Mouse (Mus musculus) CH12.LX (cell line): Measurements from ENCODE around the gene Uvrag. TPM values are rescaled to one million over a fixed set of nuclear protein-coding genes. Genes with fewer than 3 reads are reported as not detected.

Experiments
- DNase-seq: peaks from one replicate; pipeline ENCODE4 v3.0.0-alpha.2; 2013; ENCODE audit errors: extremely low read depth
- H3K27ac ChIP-seq: 2 replicates; pipeline ENCODE4 v1.5.1; 2012; ENCODE audit warnings: low read depth, mild to moderate bottlenecking, control low read depth, moderate library complexity; ENCODE audit not compliant: insufficient read depth
- H3K27me3 ChIP-seq: replicated peaks from 2 replicates; pipeline ENCODE3; 2012; ENCODE audit warnings: inconsistent platforms
- H3K36me3 ChIP-seq, 2 experiments: replicated peaks in 1 of 2; 2 replicates each; pipeline versions ENCODE3 to v1.6.1; 2012; ENCODE audit warnings: inconsistent platforms in 1 of 2, low read length in 1 of 2, mild to moderate bottlenecking in 1 of 2, mixed read lengths in 1 of 2, moderate library complexity in 1 of 2; ENCODE audit not compliant: control insufficient read depth in 1 of 2, insufficient read depth in 1 of 2
- H3K4me1 ChIP-seq, 2 experiments: 2 replicates each; pipeline ENCODE4 v1.6.1; 2012; ENCODE audit warnings: inconsistent platforms in 1 of 2, moderate library complexity in 1 of 2; ENCODE audit not compliant: insufficient read depth in 2 of 2, control insufficient read depth in 1 of 2
- H3K4me2 ChIP-seq: 2 replicates; pipeline ENCODE4 v1.6.1; 2012; ENCODE audit warnings: low read depth, mild to moderate bottlenecking, control low read depth; ENCODE audit not compliant: poor library complexity, insufficient read depth, severe bottlenecking
- H3K4me3 ChIP-seq, 3 experiments: fragments of 150-350 bp in 1 of 3; sonication (generic) in 1 of 3; replicated peaks in 1 of 3; 2 replicates each; pipeline versions ENCODE3 to v1.5.1; 2011 to 2012; ENCODE audit warnings: low read depth in 2 of 3, low read length in 2 of 3, mild to moderate bottlenecking in 2 of 3, moderate library complexity in 2 of 3, control low read depth in 1 of 3, improper control_type of control experiment in 1 of 3, inconsistent platforms in 1 of 3, mixed read lengths in 1 of 3; ENCODE audit not compliant: poor library complexity in 1 of 3
- H3K79me2 ChIP-seq: replicated peaks from 2 replicates; pipeline ENCODE4 v1.6.1; 2012; ENCODE audit warnings: mild to moderate bottlenecking, moderate library complexity; ENCODE audit not compliant: control insufficient read depth, poor library complexity, insufficient read depth, severe bottlenecking; ENCODE audit errors: extremely low read depth
- H3K9ac ChIP-seq: 2 replicates; pipeline ENCODE4 v1.6.1; 2012; ENCODE audit warnings: low read depth, mild to moderate bottlenecking, control low read depth, moderate library complexity; ENCODE audit not compliant: insufficient read depth
- H3K9me3 ChIP-seq: replicated peaks from 2 replicates; pipeline ENCODE3; 2012; ENCODE audit warnings: low read length, inconsistent platforms, mixed read lengths
- CHD2 ChIP-seq: IDR thresholded peaks from 2 replicates; pipeline ENCODE4 v1.6.1; 2011; ENCODE audit warnings: low read length, improper control_type of control experiment
- CTCF ChIP-seq, 2 experiments: IDR thresholded peaks in 1 of 2; conservative IDR thresholded peaks in 1 of 2; 2 replicates each; pipeline ENCODE4 v1.5.1; 2011 to 2012; ENCODE audit warnings: low read depth in 2 of 2, low read length in 2 of 2, improper control_type of control experiment in 1 of 2, inconsistent platforms in 1 of 2, mild to moderate bottlenecking in 1 of 2, moderate library complexity in 1 of 2
- ETS1 ChIP-seq: conservative IDR thresholded peaks from 2 replicates; pipeline ENCODE4 v1.6.1; 2012; ENCODE audit warnings: low read depth, mild to moderate bottlenecking, inconsistent platforms, low read length, improper control_type of control experiment, moderate library complexity
- MAX ChIP-seq: IDR thresholded peaks from 2 replicates; pipeline ENCODE4 v1.6.1; 2011; ENCODE audit warnings: low read length, improper control_type of control experiment
- MEF2A ChIP-seq: IDR thresholded peaks from 2 replicates; pipeline ENCODE4 v1.6.1; 2014; ENCODE audit warnings: low read depth, mild to moderate bottlenecking, inconsistent platforms, low read length, improper control_type of control experiment, borderline replicate concordance
- RAD21 ChIP-seq: IDR thresholded peaks from 2 replicates; pipeline ENCODE4 v1.6.1; 2011; ENCODE audit warnings: low read depth, mild to moderate bottlenecking, low read length, improper control_type of control experiment, moderate library complexity
- RCOR1 ChIP-seq: conservative IDR thresholded peaks from 2 replicates; pipeline ENCODE4 v1.6.1; 2012; ENCODE audit warnings: low read depth, mild to moderate bottlenecking, inconsistent platforms, low read length, improper control_type of control experiment
- SMC3 ChIP-seq: IDR thresholded peaks from 2 replicates; pipeline ENCODE4 v1.6.1; 2011; ENCODE audit warnings: low read depth, low read length, improper control_type of control experiment
- TBP ChIP-seq: conservative IDR thresholded peaks from 2 replicates; pipeline ENCODE4 v1.6.1; 2011; ENCODE audit warnings: low read depth, low read length, improper control_type of control experiment
- ZC3H11A ChIP-seq: IDR thresholded peaks from 2 replicates; pipeline ENCODE4 v1.6.1; 2012; ENCODE audit warnings: low read depth, mild to moderate bottlenecking, inconsistent platforms, low read length, improper control_type of control experiment
- ZMIZ1 ChIP-seq: IDR thresholded peaks from 2 replicates; pipeline ENCODE4 v1.6.1; 2012; ENCODE audit warnings: low read depth, mild to moderate bottlenecking, inconsistent platforms, low read length, improper control_type of control experiment
- ZNF384 ChIP-seq: IDR thresholded peaks from 2 replicates; pipeline ENCODE4 v1.6.1; 2012; ENCODE audit warnings: low read depth, low read length, improper control_type of control experiment, inconsistent platforms
- dilution Hi-C: fragments of 300-500 bp; cut with MboI; formaldehyde crosslinking; loops from 2 replicates; pipeline ENCODE4 v1.14.3; 2020; ENCODE audit warnings: low sequenced_read_pairs; ENCODE audit not compliant: extremely low pct_unique_long_range_greater_than_20kb, extremely low pct_ligation_motif_present
- in situ Hi-C: fragments of 300-500 bp; cut with MboI; formaldehyde crosslinking; loops from 3 replicates; pipeline ENCODE4 v1.14.3; 2019; ENCODE audit warnings: low sequenced_read_pairs, low pct_ligation_motif_present, low pct_unique_long_range_greater_than_20kb, mixed read lengths
- polyA plus RNA-seq: library from polyadenylated mRNA; unstranded; fragments of >175 nt; gene quantifications from 2 replicates; pipeline ENCODE4 v1.2.1, GENCODE M21; 2012; ENCODE audit warnings: low read depth; ENCODE audit not compliant: insufficient read length
- total RNA-seq, 2 experiments: library from RNA; depleted of rRNA; stranded (reverse); fragments of 300-350 nt in 1 of 2; fragments of >200 nt in 1 of 2; gene quantifications; 2 replicates each; pipeline ENCODE4 v1.2.3; 2012 to 2014

Uvrag gene
- total and polyA plus RNA-seq, 3 experiments, result 20.6 to 47.4 (median 37.5) TPM

- no peak for DNase-seq
- Histone ChIP-seq H3K9me3 (no peaks in the 10 kb centered on the region), H3K4me2 (no peak overlapping the region), H3K4me3 (no peak overlapping the region), H3K36me3 (peaks cover 24 to 77% of the 10 kb centered on the region in 2 experiments)
- dilution Hi-C loops, result no loop called here
- TF ChIP-seq ZMIZ1 (no peak), CHD2 (no peak), TBP (no peak), ZNF384 (no peak), MAX (no peak), RCOR1 (no peak)
- TF ChIP-seq, all 38 proteins: peak for 0
- Histone ChIP-seq H3K4me1 (peaks cover 6 to 24% of the 10 kb centered on the region in 2 experiments; a peak in 3 of 4 replicates), H3K79me2 (no peaks in the 10 kb centered on the region), H3K27me3 (no peaks in the 10 kb centered on the region), H3K27ac (no peak overlapping the region), H3K9ac (no peak overlapping the region)
- in situ Hi-C loops, result no loop called here
Measured at GRCm38 (mm10) chr7:99097781-99098180, 43.2 kb downstream of the Uvrag start.

- peaks cover 27 to 82% of the 10 kb centered on the region in 2 experiments for H3K36me3 ChIP-seq
- in situ Hi-C loops (no loop called here), dilution Hi-C loops (no loop called here)
Measured at GRCm38 (mm10) chr7:99097128-99097527, 43.8 kb downstream of the Uvrag start.

GRCm38 (mm10) chr7:99095191-99095590, 45.8 kb downstream of the Uvrag start:
- H3K9me3 ChIP-seq, result no peaks in the 10 kb centered on the region
- no peaks in the 10 kb centered on the region for H3K79me2 ChIP-seq
- peaks cover 28 to 80% of the 10 kb centered on the region in 2 experiments for H3K36me3 ChIP-seq
- peak; percentile 54 to 65; a peak in 3 of 4 replicates for TF ChIP-seq CTCF (conservative IDR thresholded peaks at IDR 0.05 in 1 of 2, IDR thresholded peaks at IDR 0.05 in 1 of 2; ENCODE audit: low read depth in 2 of 2, low read length in 2 of 2)
- TF ChIP-seq SMC3, result peak; percentile 27; the same call in 1 of the 2 replicates
- peak; percentile 71 for TF ChIP-seq ZNF384
- no peak for TF ChIP-seq MEF2A
- TF ChIP-seq RCOR1, result no peak
- peak; percentile 55 for TF ChIP-seq RAD21
- DNase-seq, result peak; percentile 70
- dilution Hi-C loops, result no loop called here
- no peak overlapping the region for H3K4me2 ChIP-seq
- in situ Hi-C loops, result no loop called here
- peaks cover 0 to 7% of the 10 kb centered on the region in 2 experiments; a peak in 1 of 4 replicates for H3K4me1 ChIP-seq
- H3K27me3 ChIP-seq, result no peaks in the 10 kb centered on the region
- no peak overlapping the region for H3K9ac ChIP-seq
- H3K4me3 ChIP-seq, result no peak overlapping the region
- H3K27ac ChIP-seq, result no peak overlapping the region

More at GRCm38 (mm10) chr7:99097128-99097527, 43.8 kb downstream of the Uvrag start:
- no peak overlapping the region for H3K4me3 ChIP-seq
- H3K27me3 ChIP-seq, result no peaks in the 10 kb centered on the region
- no peak overlapping the region for H3K27ac ChIP-seq
- H3K4me1 ChIP-seq, result peaks cover 2 to 17% of the 10 kb centered on the region in 2 experiments; a peak in 3 of 4 replicates
- TF ChIP-seq CHD2, result no peak
- no peak for TF ChIP-seq ZC3H11A
- no peak for TF ChIP-seq ETS1
- TF ChIP-seq, all 38 proteins: peak for 0
- Histone ChIP-seq H3K4me2 (no peak overlapping the region), H3K9ac (no peak overlapping the region), H3K9me3 (no peaks in the 10 kb centered on the region), H3K79me2 (no peaks in the 10 kb centered on the region)
- no peak for DNase-seq
